Mouse (Mus musculus) lung, adult 2 months (tissue): Measurements from ENCODE around the gene Esrra.

ENCODE experiments used
- CTCF ChIP-seq: fragments of 200-500 bp; IDR thresholded peaks from 2 replicates; pipeline ENCODE4 v1.5.1; 2011; ENCODE audit warnings: mild to moderate bottlenecking, low read length, control low read depth; ENCODE audit not compliant: insufficient read depth
- POLR2A ChIP-seq: fragments of 200-500 bp; IDR thresholded peaks from 2 replicates; pipeline ENCODE4 v1.6.1; 2011; ENCODE audit warnings: low read depth, mild to moderate bottlenecking, control low read depth, low read length, borderline replicate concordance; ENCODE audit errors: extremely low read depth

GRCm38 (mm10) chr19:6933102-6933435, 11.5 kb upstream of the Esrra start:
- no peak for TF ChIP-seq POLR2A
- no peak for TF ChIP-seq CTCF
